9 mouse cellular contexts compared by ENCODE assay signal in the genomic region with DNA sequence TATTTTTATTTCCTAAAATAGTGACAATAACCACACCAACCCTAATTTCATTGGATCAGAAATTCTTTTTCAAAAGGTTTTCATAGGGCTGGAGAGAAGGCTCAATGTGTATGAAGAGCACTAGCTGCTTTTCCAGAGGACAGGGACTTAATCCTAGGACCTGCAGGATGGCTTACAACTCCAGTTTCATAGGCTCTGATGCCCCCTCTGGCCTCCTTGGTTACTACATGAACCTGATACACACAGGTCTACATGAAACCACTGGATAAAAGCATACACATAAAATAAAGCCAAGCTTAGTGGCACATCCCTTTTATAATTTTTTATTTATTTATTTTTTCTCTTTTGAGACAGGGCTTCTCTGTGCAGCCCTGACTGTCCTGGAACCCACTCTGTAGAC. TPM values are rescaled to one million over a fixed set of nuclear protein-coding genes. Genes with fewer than 3 reads are reported as not detected.
DNase-seq lines count a peak whose midpoint lies in the region; ATAC-seq lines count a peak whose summit lies in the region.
"Had no signal": no experiment of that assay in that cellular context is flagged by ENCODE, and none has a peak within 500 bp of the region (broad histone marks: within the 10 kb centered on the region; RNA-seq: fewer than 3 reads in every experiment).

No protein-coding gene starts in this region.

- no peaks in the 10 kb centered on the region for H3K4me1 ChIP-seq in kidney, embryonic 15.5 days
- H3K4me1 ChIP-seq in neural tube, embryonic 15.5 days, result no peaks in the 10 kb centered on the region
- H3K4me1 ChIP-seq: embryonic facial prominence, embryonic 13.5 days; neural tube, embryonic 12.5 days had no signal

- H3K27ac ChIP-seq in kidney, embryonic 15.5 days, result no peak overlapping the region
- H3K27ac ChIP-seq in neural tube, embryonic 15.5 days (replicated peaks), result no peak overlapping the region
- H3K27ac ChIP-seq: embryonic facial prominence, embryonic 13.5 days; neural tube, embryonic 12.5 days had no signal

- no peaks in the 10 kb centered on the region for H3K36me3 ChIP-seq in kidney, embryonic 15.5 days
- H3K36me3 ChIP-seq in neural tube, embryonic 15.5 days, result no peaks in the 10 kb centered on the region
- H3K36me3 ChIP-seq: embryonic facial prominence, embryonic 13.5 days; neural tube, embryonic 12.5 days had no signal

- no peaks in the 10 kb centered on the region for H3K9me3 ChIP-seq in kidney, embryonic 15.5 days (replicated peaks)
- no peaks in the 10 kb centered on the region for H3K9me3 ChIP-seq in neural tube, embryonic 15.5 days (replicated peaks)
- H3K9me3 ChIP-seq: embryonic facial prominence, embryonic 13.5 days; neural tube, embryonic 12.5 days had no signal

- no peak overlapping the region for H3K9ac ChIP-seq in kidney, embryonic 15.5 days
- H3K9ac ChIP-seq in neural tube, embryonic 15.5 days (replicated peaks), result no peak overlapping the region
- H3K9ac ChIP-seq: embryonic facial prominence, embryonic 13.5 days; neural tube, embryonic 12.5 days had no signal

- H3K4me2 ChIP-seq in kidney, embryonic 15.5 days, result no peak overlapping the region
- no peak overlapping the region for H3K4me2 ChIP-seq in neural tube, embryonic 15.5 days
- H3K4me2 ChIP-seq: embryonic facial prominence, embryonic 13.5 days; neural tube, embryonic 12.5 days had no signal

- DNase-seq in kidney, adult 11 months, result peak; percentile 31
- peak; percentile 21 to 55 for DNase-seq in CD8-positive naive resting alpha-beta T cell, adult 2 months (ENCODE audit: low read depth in 2 of 2, low spot score in 2 of 2)
- peak; percentile 32 for DNase-seq in T-cell, adult 2 months (ENCODE audit: low spot score)
- DNase-seq in heart, postnatal 14 days, result peak; percentile 33 to 52

- intact Hi-C loops in heart, postnatal 14 days (cut with DNase I), result no loop called here

- H3K27me3 ChIP-seq in kidney, embryonic 15.5 days, result no peaks in the 10 kb centered on the region
- H3K27me3 ChIP-seq in neural tube, embryonic 15.5 days (replicated peaks), result no peaks in the 10 kb centered on the region
- H3K27me3 ChIP-seq: embryonic facial prominence, embryonic 13.5 days; neural tube, embryonic 12.5 days had no signal

- no peak for ATAC-seq in kidney, embryonic 15.5 days (replicated peaks; ENCODE audit: low FRiP score)
- ATAC-seq in neutrophil, adult 5-6 weeks (ENCODE audit: extremely low read depth, insufficient number of reproducible peaks, low FRiP score, poor library complexity, severe bottlenecking), result peak; percentile 41; the same call in 1 of the 2 replicates
- ATAC-seq in neural tube, embryonic 15.5 days (ENCODE audit: low FRiP score), result no peak

- no peak overlapping the region for H3K4me3 ChIP-seq in kidney, embryonic 15.5 days (replicated peaks)
- H3K4me3 ChIP-seq in neural tube, embryonic 15.5 days (replicated peaks), result no peak overlapping the region
- H3K4me3 ChIP-seq: embryonic facial prominence, embryonic 13.5 days; neural tube, embryonic 12.5 days had no signal

RNA-seq across cellular contexts. Expression of a gene that starts 9.5 kb away (rescaled TPM):
- polyA plus RNA-seq in kidney, embryonic 15.5 days (2015; fragmentation: Nextera tagmentation; extraction: Ambion mirVana), result 19.8 and 20.3 TPM in 2 replicates
- 10 to 100 TPM; 26.0 to 27.8 TPM for total RNA-seq in heart, postnatal 14 days (2021)
- total RNA-seq in neutrophil, adult 5-6 weeks (2017), result 27.4 and 40.6 TPM in 2 replicates
- 22.6 and 24.9 TPM in 2 replicates for polyA plus RNA-seq in neural tube, embryonic 15.5 days (2015; fragmentation: Nextera tagmentation; extraction: Ambion mirVana)

RNA-seq across cellular contexts. Expression of a gene that starts 43.7 kb away (rescaled TPM):
- polyA plus RNA-seq in kidney, embryonic 15.5 days (2015; fragmentation: Nextera tagmentation; extraction: Ambion mirVana), result 88.3 and 93.6 TPM in 2 replicates
- total RNA-seq in heart, postnatal 14 days (2021), result 100 to 1,000 TPM; 116 to 127 TPM
- 818 and 867 TPM in 2 replicates for total RNA-seq in neutrophil, adult 5-6 weeks (2017)
- 67.3 and 67.6 TPM in 2 replicates for polyA plus RNA-seq in neural tube, embryonic 15.5 days (2015; fragmentation: Nextera tagmentation; extraction: Ambion mirVana)
